In the genomic region with DNA sequence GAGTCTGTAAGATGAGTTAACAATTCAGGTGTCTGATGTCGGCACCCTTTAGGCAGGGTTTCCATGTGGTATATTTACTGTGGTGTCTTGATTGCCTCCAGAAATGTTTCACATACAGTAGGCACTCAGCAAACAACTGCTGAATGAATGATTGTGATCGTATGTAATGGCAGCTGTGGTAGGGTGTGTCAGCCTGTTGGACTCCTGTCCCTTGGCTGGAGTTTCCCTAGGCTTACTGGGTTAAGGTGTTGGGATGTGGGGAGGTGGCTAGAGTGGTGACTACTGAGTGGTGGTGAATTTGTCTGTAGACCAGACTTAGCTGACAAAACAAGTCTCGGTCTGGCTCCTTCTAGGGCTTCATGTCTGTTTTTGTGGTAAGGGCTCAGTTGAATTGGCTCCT, we compare ENCODE assay signal across 19 mouse cellular contexts. TPM values are rescaled to one million over a fixed set of nuclear protein-coding genes. Genes with fewer than 3 reads are reported as not detected.
"Had no signal": no experiment of that assay in that cellular context is flagged by ENCODE, and none has a peak within 500 bp of the region (broad histone marks: within the 10 kb centered on the region; RNA-seq: fewer than 3 reads in every experiment).

No protein-coding gene starts in this region.

- H3K27me3 ChIP-seq: liver, embryonic 15.5 days; midbrain, embryonic 15.5 days; stomach, embryonic 15.5 days had no signal

- DNase-seq: kidney, adult 9 months; kidney, postnatal 36 days; lung, adult 2 months; lung, postnatal 36 days; right cerebral cortex, postnatal 14 days; thymus, postnatal 36 days had no signal

- H3K27ac ChIP-seq: kidney, postnatal 0 days; limb, embryonic 10.5 days; liver, embryonic 15.5 days; midbrain, embryonic 15.5 days; stomach, embryonic 15.5 days had no signal

- H3K4me2 ChIP-seq: liver, embryonic 11.5 days; liver, embryonic 15.5 days; midbrain, embryonic 11.5 days; midbrain, embryonic 15.5 days; stomach, embryonic 15.5 days had no signal

- H3K4me3 ChIP-seq: left cerebral cortex, adult 2 months; limb, embryonic 10.5 days; liver, embryonic 15.5 days; midbrain, embryonic 15.5 days; stomach, embryonic 15.5 days had no signal

RNA-seq across cellular contexts. Expression of gene Ttc9b, which starts 43.3 kb away (rescaled TPM):
- total RNA-seq: megakaryocyte progenitor cell, adult 5-6 weeks; monocyte, adult 5-6 weeks had no signal
- polyA plus RNA-seq: kidney, postnatal 0 days; liver, embryonic 11.5 days; lung, adult 2 months; lung, postnatal 0 days; spleen, adult 2 months; thymus, postnatal 0 days had no signal
